Mouse (Mus musculus): ENCODE data around the gene Ccl25. TPM values are rescaled to one million over a fixed set of nuclear protein-coding genes. Genes with fewer than 3 reads are reported as not detected.

Ccl25 gene
- total and polyA plus RNA-seq, 3 experiments, result 4.6 to 6.0 (median 5.4) TPM

- TF ChIP-seq ZKSCAN1 (IDR thresholded peaks at IDR 0.05; ENCODE audit: borderline replicate concordance, low read depth, low read length) (no peak), MAX (IDR thresholded peaks at IDR 0.05; ENCODE audit: low read length) (0 out of 2 replicates have a peak, but pooled peaks have one; percentile 52)
Observed at GRCm38 (mm10) chr8:4276111-4276465, 48.9 kb upstream of the Ccl25 start (continued).

GRCm38 (mm10) chr8:4292738-4293137 lies 32.3 kb upstream of the Ccl25 start:
- no peak for DNase-seq (ENCODE audit: extremely low read depth)
- dilution Hi-C loops (cut with MboI; ENCODE audit: extremely low pct_ligation_motif_present, extremely low pct_unique_long_range_greater_than_20kb, low sequenced_read_pairs) (no loop called here), in situ Hi-C loops (cut with MboI; ENCODE audit: low pct_ligation_motif_present, low pct_unique_long_range_greater_than_20kb, low sequenced_read_pairs) (no loop called here)
- Histone ChIP-seq H3K36me3 (replicated peaks in 1 of 2; ENCODE audit: control insufficient read depth in 1 of 2, insufficient read depth in 1 of 2, low read length in 1 of 2) (peaks cover 74 to 98% of the 10 kb centered on the region in 2 experiments), H3K9ac (ENCODE audit: insufficient read depth, low read depth) (no peak overlapping the region), H3K4me3 (replicated peaks in 1 of 3; ENCODE audit: low read depth in 2 of 3, low read length in 2 of 3, poor library complexity in 1 of 3) (no peak overlapping the region), H3K4me2 (ENCODE audit: insufficient read depth, low read depth, poor library complexity, severe bottlenecking) (no peak overlapping the region), H3K27ac (ENCODE audit: insufficient read depth, low read depth) (no peak overlapping the region), H3K4me1 (ENCODE audit: control insufficient read depth in 1 of 2, insufficient read depth in 2 of 2) (no peaks in the 10 kb centered on the region), H3K79me2 (replicated peaks; ENCODE audit: control insufficient read depth, extremely low read depth, insufficient read depth, poor library complexity, severe bottlenecking) (0 out of 2 replicates have a peak, but pooled peaks cover 4% of the 10 kb centered on the region), H3K9me3 (replicated peaks; ENCODE audit: low read length) (no peaks in the 10 kb centered on the region), H3K27me3 (replicated peaks) (no peaks in the 10 kb centered on the region)
- no peak for TF ChIP-seq RAD21 (IDR thresholded peaks at IDR 0.05; ENCODE audit: low read depth, low read length)
- TF ChIP-seq KAT2A (IDR thresholded peaks at IDR 0.05; ENCODE audit: insufficient replicate concordance, low read length), result no peak
- TF ChIP-seq CTCF (conservative IDR thresholded peaks at IDR 0.05 in 1 of 2, IDR thresholded peaks at IDR 0.05 in 1 of 2; ENCODE audit: low read depth in 2 of 2, low read length in 2 of 2), result peak in 1 of 2 experiments; percentile 35; a peak in 2 of 4 replicates
- TF ChIP-seq IRF4 (IDR thresholded peaks at IDR 0.05; ENCODE audit: low read depth, low read length), result no peak
- no peak for TF ChIP-seq MEF2A (IDR thresholded peaks at IDR 0.05; ENCODE audit: borderline replicate concordance, low read depth, low read length)
- TF ChIP-seq ZNF384 (IDR thresholded peaks at IDR 0.05; ENCODE audit: low read depth, low read length), result no peak
- no peak for TF ChIP-seq MAFK (IDR thresholded peaks at IDR 0.05; ENCODE audit: insufficient replicate concordance, low read length)
- TF ChIP-seq UBTF (IDR thresholded peaks at IDR 0.05; ENCODE audit: low read depth, low read length), result no peak

DNA sequence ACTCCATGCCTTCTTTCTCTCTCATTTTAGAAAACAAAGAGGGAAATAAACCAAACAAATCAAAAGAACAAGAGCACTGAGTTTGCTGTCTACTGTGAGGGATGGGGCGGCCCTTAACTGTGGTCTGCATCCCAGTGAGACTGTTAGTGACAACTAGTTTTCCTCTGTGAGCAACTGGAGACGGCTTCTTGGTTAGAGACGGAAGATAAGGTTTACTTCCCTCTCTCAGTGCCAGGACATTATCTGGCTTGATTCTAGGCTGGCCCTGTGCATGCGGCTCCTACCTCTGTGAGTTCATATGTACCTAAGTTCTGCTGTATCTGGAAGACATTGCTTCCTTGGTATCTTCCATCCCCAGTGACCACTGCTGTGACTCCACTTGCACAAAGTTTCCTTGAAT lies 27.2 kb upstream of the Ccl25 start:
- Histone ChIP-seq H3K27me3 (replicated peaks) (no peaks in the 10 kb centered on the region), H3K27ac (ENCODE audit: insufficient read depth, low read depth) (no peak overlapping the region), H3K36me3 (replicated peaks in 1 of 2; ENCODE audit: control insufficient read depth in 1 of 2, insufficient read depth in 1 of 2, low read length in 1 of 2) (peaks cover 84 to 97% of the 10 kb centered on the region in 2 experiments), H3K4me2 (ENCODE audit: insufficient read depth, low read depth, poor library complexity, severe bottlenecking) (no peak overlapping the region), H3K4me1 (ENCODE audit: control insufficient read depth in 1 of 2, insufficient read depth in 2 of 2) (no peaks in the 10 kb centered on the region), H3K4me3 (replicated peaks in 1 of 3; ENCODE audit: low read depth in 2 of 3, low read length in 2 of 3, poor library complexity in 1 of 3) (no peak overlapping the region), H3K9ac (ENCODE audit: insufficient read depth, low read depth) (no peak overlapping the region), H3K79me2 (replicated peaks; ENCODE audit: control insufficient read depth, extremely low read depth, insufficient read depth, poor library complexity, severe bottlenecking) (peaks cover 7% of the 10 kb centered on the region; the same call in 1 of the 2 replicates), H3K9me3 (replicated peaks; ENCODE audit: low read length) (no peaks in the 10 kb centered on the region)
- in situ Hi-C loops (cut with MboI; ENCODE audit: low pct_ligation_motif_present, low pct_unique_long_range_greater_than_20kb, low sequenced_read_pairs) (no loop called here), dilution Hi-C loops (cut with MboI; ENCODE audit: extremely low pct_ligation_motif_present, extremely low pct_unique_long_range_greater_than_20kb, low sequenced_read_pairs) (no loop called here)
- TF ChIP-seq HCFC1 (IDR thresholded peaks at IDR 0.05; ENCODE audit: low read depth, low read length), result no peak
- TF ChIP-seq USF2 (conservative IDR thresholded peaks at IDR 0.05; ENCODE audit: low read depth, low read length), result no peak
- no peak for TF ChIP-seq TCF12 (IDR thresholded peaks at IDR 0.05; ENCODE audit: low read depth, low read length)
- TF ChIP-seq MYC (IDR thresholded peaks at IDR 0.05; ENCODE audit: low read depth, low read length), result no peak
- TF ChIP-seq JUN (IDR thresholded peaks at IDR 0.05; ENCODE audit: insufficient read depth, low read depth, low read length), result no peak
- no peak for TF ChIP-seq KAT2A (IDR thresholded peaks at IDR 0.05; ENCODE audit: insufficient replicate concordance, low read length)
- no peak for DNase-seq (ENCODE audit: extremely low read depth)
